Mouse (Mus musculus): ENCODE measurements at regions not wholly inside any gene's neighbourhood (a gene's known extent, or its start where the extent isn't known, plus 50 kb on each side); places are given as distances from the start of the nearest gene placed in this dataset.

- Histone ChIP-seq H3K36me3 (no peaks in the 10 kb centered on the region), H3K4me1 (replicated peaks) (no peaks in the 10 kb centered on the region), H3K27me3 (no peaks in the 10 kb centered on the region), H3K27ac (no peak overlapping the region), H3K4me3 (replicated peaks) (no peak overlapping the region), H3K9me3 (no peaks in the 10 kb centered on the region), H3K9ac (replicated peaks) (no peak overlapping the region), H3K4me2 (replicated peaks) (no peak overlapping the region)
- 91% methylated on average over 7 of the region's 7 CpGs for WGBS
- ATAC-seq = no peak
Observed at GRCm38 (mm10) chr8:115626396-115627136, 81.0 kb downstream of the Maf start.

- H3K27ac ChIP-seq = no peak overlapping the region
- H3K27me3 ChIP-seq = no peaks in the 10 kb centered on the region
- WGBS = 93% methylated on average over 1 of the region's 1 CpGs
- H3K4me1 ChIP-seq (replicated peaks) = no peaks in the 10 kb centered on the region
- H3K4me3 ChIP-seq (replicated peaks) = no peak overlapping the region
- no peak overlapping the region for H3K4me2 ChIP-seq (replicated peaks)
- ATAC-seq = no peak
- no peaks in the 10 kb centered on the region for H3K9me3 ChIP-seq
- no peaks in the 10 kb centered on the region for H3K36me3 ChIP-seq
- H3K9ac ChIP-seq (replicated peaks) = no peak overlapping the region
Observed at GRCm38 (mm10) chr8:115625072-115625471, 82.5 kb downstream of the Maf start.

- Histone ChIP-seq H3K27ac (no peak overlapping the region), H3K4me3 (replicated peaks) (no peak overlapping the region), H3K4me1 (replicated peaks) (no peaks in the 10 kb centered on the region), H3K36me3 (no peaks in the 10 kb centered on the region), H3K27me3 (no peaks in the 10 kb centered on the region), H3K4me2 (replicated peaks) (no peak overlapping the region), H3K9me3 (no peaks in the 10 kb centered on the region), H3K9ac (replicated peaks) (no peak overlapping the region)
- no peak for ATAC-seq
- 86% methylated on average over 13 of the region's 13 CpGs for WGBS
Observed at GRCm38 (mm10) chr8:115618049-115618760, 89.4 kb downstream of the Maf start.

GRCm38 (mm10) chr8:115616871-115617605, 90.6 kb downstream of the Maf start:
- H3K9me3 ChIP-seq = no peaks in the 10 kb centered on the region
- H3K4me1 ChIP-seq (replicated peaks) = no peaks in the 10 kb centered on the region
- no peaks in the 10 kb centered on the region for H3K36me3 ChIP-seq
- no peaks in the 10 kb centered on the region for H3K27me3 ChIP-seq
- no peak overlapping the region for H3K27ac ChIP-seq
- no peak for ATAC-seq
- WGBS = 91% methylated on average over 9 of the region's 9 CpGs
- no peak overlapping the region for H3K4me3 ChIP-seq (replicated peaks)
- H3K9ac ChIP-seq (replicated peaks) = no peak overlapping the region
- H3K4me2 ChIP-seq (replicated peaks) = no peak overlapping the region

GRCm38 (mm10) chr8:115613946-115614584, 93.5 kb downstream of the Maf start:
- Histone ChIP-seq H3K4me3 (replicated peaks) (no peak overlapping the region), H3K4me1 (replicated peaks) (no peaks in the 10 kb centered on the region), H3K9ac (replicated peaks) (no peak overlapping the region), H3K9me3 (no peaks in the 10 kb centered on the region), H3K36me3 (no peaks in the 10 kb centered on the region), H3K4me2 (replicated peaks) (no peak overlapping the region), H3K27ac (no peak overlapping the region), H3K27me3 (no peaks in the 10 kb centered on the region)
- ATAC-seq = no peak
- 81% methylated on average over 5 of the region's 5 CpGs for WGBS

GRCm38 (mm10) chr8:115612119-115612518, 95.5 kb downstream of the Maf start:
- Histone ChIP-seq H3K4me3 (replicated peaks) (no peak overlapping the region), H3K36me3 (no peaks in the 10 kb centered on the region), H3K4me1 (replicated peaks) (no peaks in the 10 kb centered on the region), H3K27me3 (no peaks in the 10 kb centered on the region), H3K9ac (replicated peaks) (no peak overlapping the region), H3K4me2 (replicated peaks) (no peak overlapping the region), H3K9me3 (no peaks in the 10 kb centered on the region), H3K27ac (no peak overlapping the region)
- WGBS = 82% methylated on average over 3 of the region's 3 CpGs
- ATAC-seq = no peak

- Histone ChIP-seq H3K27ac (no peak overlapping the region), H3K27me3 (no peaks in the 10 kb centered on the region), H3K4me1 (replicated peaks) (peaks cover 5% of the 10 kb centered on the region; the same call in 1 of the 2 replicates), H3K9me3 (no peaks in the 10 kb centered on the region), H3K36me3 (no peaks in the 10 kb centered on the region), H3K9ac (replicated peaks) (no peak overlapping the region), H3K4me2 (replicated peaks) (no peak overlapping the region), H3K4me3 (replicated peaks) (no peak overlapping the region)
- 90% methylated on average over 6 of the region's 6 CpGs for WGBS
- no peak for ATAC-seq
Observed at GRCm38 (mm10) chr8:115599771-115600170, 107.8 kb downstream of the Maf start.

GRCm38 (mm10) chr8:115597226-115597953, 110.2 kb downstream of the Maf start:
- Histone ChIP-seq H3K9me3 (no peaks in the 10 kb centered on the region), H3K4me3 (replicated peaks) (no peak overlapping the region), H3K4me2 (replicated peaks) (no peak overlapping the region), H3K36me3 (no peaks in the 10 kb centered on the region), H3K4me1 (replicated peaks) (peaks cover 5% of the 10 kb centered on the region; the same call in 1 of the 2 replicates), H3K9ac (replicated peaks) (no peak overlapping the region), H3K27me3 (no peaks in the 10 kb centered on the region), H3K27ac (no peak overlapping the region)
- WGBS = 54% methylated on average over 10 of the region's 10 CpGs
- no peak for ATAC-seq

GRCm38 (mm10) chr8:115589721-115590120, 117.9 kb downstream of the Maf start:
- Histone ChIP-seq H3K4me3 (replicated peaks) (no peak overlapping the region), H3K36me3 (no peaks in the 10 kb centered on the region), H3K27me3 (no peaks in the 10 kb centered on the region), H3K9me3 (no peaks in the 10 kb centered on the region), H3K4me1 (replicated peaks) (no peaks in the 10 kb centered on the region), H3K27ac (no peak overlapping the region), H3K9ac (replicated peaks) (no peak overlapping the region), H3K4me2 (replicated peaks) (no peak overlapping the region)
- ATAC-seq = no peak
- 90% methylated on average over 2 of the region's 2 CpGs for WGBS

- H3K27ac ChIP-seq = no peak overlapping the region
- H3K4me3 ChIP-seq (replicated peaks) = no peak overlapping the region
- H3K4me2 ChIP-seq (replicated peaks) = no peak overlapping the region
- no peaks in the 10 kb centered on the region for H3K36me3 ChIP-seq
- no peaks in the 10 kb centered on the region for H3K4me1 ChIP-seq (replicated peaks)
- no peak overlapping the region for H3K9ac ChIP-seq (replicated peaks)
- no peaks in the 10 kb centered on the region for H3K9me3 ChIP-seq
- no peak for ATAC-seq
- WGBS = 91% methylated on average over 2 of the region's 2 CpGs
- H3K27me3 ChIP-seq = no peaks in the 10 kb centered on the region
Observed at GRCm38 (mm10) chr8:115589076-115589475, 118.5 kb downstream of the Maf start.

GRCm38 (mm10) chr8:115584311-115584907, 123.2 kb downstream of the Maf start:
- Histone ChIP-seq H3K9me3 (no peaks in the 10 kb centered on the region), H3K9ac (replicated peaks) (no peak overlapping the region), H3K4me3 (replicated peaks) (no peak overlapping the region), H3K4me1 (replicated peaks) (no peaks in the 10 kb centered on the region), H3K36me3 (no peaks in the 10 kb centered on the region), H3K27me3 (no peaks in the 10 kb centered on the region), H3K4me2 (replicated peaks) (no peak overlapping the region), H3K27ac (no peak overlapping the region)
- no peak for ATAC-seq
- WGBS = 81% methylated on average over 8 of the region's 8 CpGs

Data from midbrain, embryonic 13.5 days (tissue).